Mouse (Mus musculus) ES-CJ7 (cell line): ENCODE measurements at regions not wholly inside any gene's neighbourhood (a gene's known extent, or its start where the extent isn't known, plus 50 kb on each side); places are given as distances from the start of the nearest gene placed in this dataset.
"Not testable (repeated sequence)": the region's sequence is repeated elsewhere in the genome, so short reads cannot be mapped to it uniquely, and the experiment has no call there.

Source experiments
- DNase-seq: peaks from one replicate; pipeline ENCODE4 v3.0.0; 2011; ENCODE audit warnings: low read depth, low spot score

- DNase-seq = no peak
These were observed 275.4 kb downstream of the Cetn3 start for GRCm38 (mm10) chr13:82058131-82058731.

- no peak for DNase-seq
These were observed 276.0 kb downstream of the Cetn3 start for GRCm38 (mm10) chr13:82058872-82059271.

- DNase-seq = peak; percentile 5
These were observed 276.6 kb downstream of the Cetn3 start for GRCm38 (mm10) chr13:82059498-82059897.

GRCm38 (mm10) chr13:82063880-82064279, 281.0 kb downstream of the Cetn3 start:
- not testable (repeated sequence) for DNase-seq

GRCm38 (mm10) chr13:82066174-82066573, 283.3 kb downstream of the Cetn3 start:
- DNase-seq = no peak

GRCm38 (mm10) chr13:82066674-82067270, 283.9 kb downstream of the Cetn3 start:
- no peak for DNase-seq

- DNase-seq = no peak
These were observed 289.6 kb downstream of the Cetn3 start for GRCm38 (mm10) chr13:82072449-82072848.

GRCm38 (mm10) chr13:82073343-82073742, 290.5 kb downstream of the Cetn3 start:
- no peak for DNase-seq

GRCm38 (mm10) chr13:82081375-82081774, 298.5 kb downstream of the Cetn3 start:
- DNase-seq = peak; percentile 7

- DNase-seq = no peak
These were observed 304.8 kb downstream of the Cetn3 start for GRCm38 (mm10) chr13:82087635-82088034.

GRCm38 (mm10) chr13:82092186-82092585, 309.3 kb downstream of the Cetn3 start:
- DNase-seq = peak; percentile 73

- no peak for DNase-seq
These were observed 323.2 kb downstream of the Cetn3 start for GRCm38 (mm10) chr13:82106032-82106431.

GRCm38 (mm10) chr13:82129777-82130735, 347.2 kb downstream of the Cetn3 start:
- no peak for DNase-seq
